Mouse (Mus musculus) WW6 (cell line): Measurements from ENCODE around the gene Gm20388.

Source experiments
- DNase-seq: peaks from one replicate; pipeline ENCODE4 v3.0.0-alpha.2; 2013; ENCODE audit warnings: low read depth, low spot score

Gm20388 gene

DNA sequence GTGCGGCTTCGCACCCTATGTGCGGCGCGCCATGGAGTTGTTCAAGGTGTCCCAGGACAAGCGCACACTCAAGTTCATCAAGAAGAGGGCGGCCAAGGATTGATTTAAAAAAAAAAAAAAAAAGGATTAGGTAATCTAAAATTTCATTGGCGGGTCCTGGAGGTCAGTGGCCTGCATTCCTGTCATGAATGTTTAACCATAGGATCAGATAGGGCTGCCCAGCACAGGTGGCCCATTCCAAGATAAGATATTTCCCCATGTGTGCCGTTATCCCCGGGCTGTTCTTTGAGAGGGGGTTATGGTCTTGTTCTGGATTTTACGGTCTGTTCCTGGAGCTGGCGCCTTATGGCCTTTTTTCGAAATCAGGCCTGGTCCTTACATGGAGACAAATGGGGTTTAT is 2926.1 kb downstream of the Gm20388 start:
- DNase-seq, result no peak

DNA sequence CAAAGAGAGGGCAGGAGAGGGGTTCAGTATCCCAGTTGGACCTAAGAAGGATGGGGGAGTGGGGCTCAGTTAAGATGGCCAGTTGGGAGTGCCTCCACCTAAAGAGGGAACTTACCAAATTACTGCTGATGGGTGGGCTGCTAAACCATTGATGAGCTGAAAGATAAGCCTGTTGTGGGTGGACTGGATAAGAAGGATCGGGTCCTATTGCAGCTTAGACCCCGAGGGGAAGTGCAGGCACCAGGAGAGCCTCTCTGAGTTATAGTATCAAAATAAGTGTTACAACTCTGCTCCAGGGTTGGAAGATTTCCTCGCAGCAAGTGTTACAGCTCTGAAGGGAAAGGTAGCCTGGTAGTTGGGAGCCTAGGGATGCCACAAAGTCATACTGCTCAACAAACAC is 2933.5 kb downstream of the Gm20388 start:
- no peak for DNase-seq

- no peak for DNase-seq
These were observed 2935.0 kb downstream of the Gm20388 start for GRCm38 (mm10) chr8:122845662-122846061.

GRCm38 (mm10) chr8:122847829-122848561 is 2937.4 kb downstream of the Gm20388 start, which contains the start of gene Cdh15:
Cdh15 (plus strand) TSS chr8:122847966.
- no peak for DNase-seq

DNA sequence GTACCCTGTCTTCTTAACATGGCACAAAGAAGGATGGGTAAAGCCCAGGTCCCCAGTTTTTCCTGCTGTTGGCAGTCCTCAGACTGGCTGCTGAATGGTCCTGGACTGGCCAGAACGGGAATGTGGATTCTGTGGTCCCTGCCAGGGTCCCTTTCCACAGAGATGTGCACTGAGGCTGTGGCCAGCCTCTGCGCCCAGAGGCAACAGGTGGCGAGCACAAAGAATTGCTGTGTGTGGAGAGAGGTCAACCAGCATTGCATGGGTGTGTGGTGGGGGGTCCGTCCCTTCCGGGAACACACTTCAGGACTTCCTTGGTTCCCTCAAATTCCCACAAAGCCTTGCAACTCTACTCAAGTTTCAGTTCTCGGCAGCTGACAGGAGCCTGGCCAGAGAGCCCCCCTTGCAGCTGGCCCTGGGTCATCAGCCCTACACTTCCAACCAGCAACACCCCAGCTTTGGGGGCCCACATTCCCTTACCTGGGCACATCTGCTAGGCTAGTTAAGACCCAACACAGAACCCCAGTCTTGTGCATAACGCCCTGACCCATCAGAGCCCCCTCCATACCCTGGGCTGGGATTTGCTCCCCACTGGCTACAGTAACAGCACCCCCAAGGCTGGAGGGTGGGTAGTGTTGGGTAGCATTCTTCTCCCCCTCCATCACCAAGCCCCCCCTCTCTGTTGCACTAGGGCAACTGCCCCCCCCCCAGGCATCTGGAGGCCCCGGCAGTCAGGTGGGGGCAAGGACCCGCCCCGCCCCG is 2938.7 kb downstream of the Gm20388 start:
- DNase-seq, result no peak

DNA sequence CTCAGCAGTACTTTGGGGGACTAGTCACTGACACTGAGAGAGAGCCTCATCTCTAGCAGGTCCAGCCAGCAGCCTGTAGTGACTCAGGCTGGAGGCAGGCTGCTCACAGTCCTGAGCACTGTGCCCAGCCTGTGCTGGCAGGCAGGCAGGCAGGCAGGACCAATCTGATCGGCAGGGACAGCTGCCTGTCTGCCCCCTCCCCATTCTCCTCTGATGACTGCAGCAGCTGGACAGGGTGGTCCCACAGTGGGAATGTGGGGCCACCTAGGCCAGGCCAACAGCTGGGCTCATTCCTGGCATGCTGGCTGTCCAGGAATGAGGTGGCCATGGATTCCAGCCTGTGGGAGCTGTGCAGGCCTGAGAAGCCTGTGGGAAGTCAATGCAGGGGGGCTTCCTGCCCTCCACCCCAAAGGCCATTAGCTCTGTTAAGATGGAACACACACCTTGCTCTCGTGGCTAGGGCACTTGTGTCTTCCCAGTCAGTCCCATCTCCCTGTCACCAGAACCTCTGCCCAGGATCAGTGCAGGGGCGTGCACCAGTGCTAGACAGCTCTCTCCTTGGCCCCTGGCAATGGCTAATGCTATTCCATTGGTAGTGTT is 2940.1 kb downstream of the Gm20388 start:
- DNase-seq, result no peak

- DNase-seq, result no peak
These were observed 2941.3 kb downstream of the Gm20388 start for GRCm38 (mm10) chr8:122851692-122852545.

DNA sequence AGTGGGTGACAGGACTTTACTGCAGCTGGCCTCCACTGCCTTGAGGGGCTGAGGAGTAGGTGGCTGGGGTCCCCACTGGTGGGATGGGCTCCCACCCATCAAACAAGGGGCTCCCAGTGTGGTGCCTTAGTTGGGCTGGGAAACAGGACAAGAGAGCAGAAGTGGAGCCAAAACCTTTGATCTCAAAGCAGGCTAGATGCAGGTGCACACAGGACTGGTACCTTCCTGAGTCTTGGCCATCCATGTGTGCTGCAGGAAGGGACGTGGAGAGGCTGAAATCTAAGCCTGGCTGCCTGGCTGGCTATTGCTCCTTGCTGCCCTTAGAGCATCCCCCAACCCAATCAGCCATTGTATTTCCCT is 2941.9 kb downstream of the Gm20388 start:
- no peak for DNase-seq

DNA sequence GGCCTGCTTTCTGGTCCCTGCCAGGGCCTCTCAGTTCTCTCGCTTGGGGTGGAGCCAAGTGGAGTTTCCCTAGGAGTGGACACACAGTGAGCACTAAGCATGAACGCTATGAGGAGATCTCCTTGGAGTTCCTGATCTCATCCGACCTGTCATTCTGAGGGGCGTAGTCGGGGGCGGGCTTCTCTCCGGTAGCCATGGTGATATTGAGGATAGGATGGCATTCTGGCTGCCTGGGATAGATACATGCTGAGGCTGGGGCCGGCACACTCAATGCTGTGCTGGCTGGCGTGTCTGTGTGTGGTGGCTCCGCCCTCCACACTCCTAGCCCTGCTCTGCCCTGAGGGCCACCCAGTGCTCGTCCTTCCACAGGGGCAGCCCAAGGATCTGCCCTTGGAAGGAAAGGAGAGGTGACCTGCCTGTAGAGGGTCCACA is 2942.7 kb downstream of the Gm20388 start:
- no peak for DNase-seq

DNA sequence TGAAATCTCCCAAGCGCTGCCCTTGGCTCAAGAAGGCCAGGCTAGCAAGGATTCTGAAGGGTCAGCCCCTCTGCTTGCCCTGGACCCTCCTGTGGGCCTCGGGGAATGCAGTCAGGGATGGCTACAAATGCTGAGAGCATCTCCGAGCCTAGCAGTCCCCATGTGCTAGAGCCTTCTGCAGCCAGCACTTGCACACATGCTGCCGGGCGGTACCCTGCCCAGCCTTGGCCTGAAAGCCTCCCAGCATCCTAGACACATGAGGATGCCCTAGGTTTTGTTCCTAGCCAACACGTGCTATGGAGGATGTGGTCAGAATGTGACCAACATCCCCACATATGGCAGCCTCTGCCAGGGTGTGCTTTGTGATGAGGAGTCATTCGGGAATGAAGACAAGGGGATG is 2943.7 kb downstream of the Gm20388 start:
- no peak for DNase-seq

GRCm38 (mm10) chr8:122855123-122855522 is 2944.5 kb downstream of the Gm20388 start:
- no peak for DNase-seq

DNA sequence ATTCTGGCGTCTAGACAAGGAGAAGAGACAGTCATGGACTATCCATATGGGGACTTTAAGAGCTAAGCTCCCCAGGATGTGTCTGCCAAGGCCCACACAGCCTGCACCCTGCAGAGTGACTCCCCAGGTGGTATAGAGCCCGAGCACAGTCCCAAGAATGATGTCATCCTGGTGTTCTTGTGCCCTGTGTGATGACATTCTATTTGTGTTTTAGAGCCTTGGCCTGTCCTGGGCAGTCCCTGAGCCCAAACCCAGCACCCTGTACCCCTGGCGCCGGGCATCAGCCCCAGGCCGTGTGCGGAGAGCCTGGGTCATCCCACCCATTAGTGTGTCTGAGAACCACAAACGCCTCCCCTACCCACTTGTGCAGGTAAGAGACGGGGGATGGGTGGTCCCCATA is 2945.6 kb downstream of the Gm20388 start:
- DNase-seq, result no peak

DNA sequence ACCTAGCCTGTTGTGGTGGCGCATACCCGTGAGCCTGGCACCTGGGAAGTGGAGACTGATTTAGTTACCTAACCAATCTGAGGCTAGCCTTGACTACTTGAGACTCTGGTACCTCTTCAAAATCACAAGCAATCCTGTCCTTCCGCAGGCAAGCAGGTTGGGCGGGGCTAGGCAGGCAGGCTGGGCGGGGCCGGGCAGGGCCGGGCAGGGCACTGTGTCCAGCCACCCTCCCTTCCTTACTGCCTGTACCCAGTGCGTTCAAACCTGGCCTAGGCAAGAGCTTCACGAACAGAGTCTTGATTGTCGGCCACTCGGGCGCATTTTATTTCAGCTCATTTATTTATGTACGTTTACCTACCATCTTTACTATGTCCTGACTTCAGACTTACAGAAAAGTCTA is 2949.2 kb downstream of the Gm20388 start:
- no peak for DNase-seq

GRCm38 (mm10) chr8:122864719-122865129 is 2954.1 kb downstream of the Gm20388 start:
- DNase-seq, result no peak

GRCm38 (mm10) chr8:122865441-122865840 is 2954.8 kb downstream of the Gm20388 start:
- no peak for DNase-seq

- DNase-seq, result no peak
These were observed 2955.6 kb downstream of the Gm20388 start for GRCm38 (mm10) chr8:122866231-122866630.

DNA sequence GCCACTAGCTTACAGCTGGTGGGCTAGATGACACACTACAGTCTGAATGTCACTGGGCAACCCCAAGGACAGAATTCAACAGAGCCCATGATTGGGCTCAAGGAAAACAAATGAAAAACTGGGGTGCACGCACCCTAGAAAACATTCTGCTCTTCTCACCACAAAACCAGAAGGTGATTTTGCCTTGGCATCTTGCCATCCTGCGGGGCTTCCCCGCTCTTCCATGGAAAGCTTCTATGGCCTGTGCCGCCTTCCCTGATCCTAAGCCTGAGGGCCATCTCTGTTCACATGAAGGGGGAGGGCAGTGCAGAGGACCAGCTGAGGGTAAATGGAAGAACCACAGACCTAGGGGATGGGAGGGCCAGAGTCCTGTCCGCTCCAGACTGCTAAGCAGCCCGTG is 2957.3 kb downstream of the Gm20388 start:
- no peak for DNase-seq

DNA sequence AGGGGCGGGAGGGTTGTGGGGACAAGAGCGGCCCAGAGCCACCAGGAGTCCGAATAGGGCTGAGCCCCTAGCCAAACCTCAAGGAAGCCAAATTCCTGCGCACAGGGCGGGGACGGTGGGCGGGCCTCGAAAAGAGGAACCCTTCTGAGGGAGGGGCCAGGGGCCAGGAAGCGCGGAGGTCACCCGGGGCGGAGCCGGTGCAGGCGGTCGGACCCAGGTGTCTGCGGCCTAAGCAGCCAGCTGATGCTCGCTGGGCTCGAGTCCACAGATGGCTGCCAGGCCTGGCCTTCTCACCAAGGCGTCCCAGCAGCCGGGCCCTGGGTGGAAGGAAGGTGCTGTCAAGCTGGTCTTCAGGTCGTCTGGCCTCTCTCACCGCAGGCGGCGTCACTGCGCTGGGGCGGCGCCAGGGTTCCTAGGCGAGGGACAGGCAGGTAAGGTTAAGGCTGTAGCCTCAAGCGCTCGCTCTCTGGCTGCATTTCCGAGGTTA is 2959.8 kb downstream of the Gm20388 start:
- peak; percentile 60 for DNase-seq

GRCm38 (mm10) chr8:122871663-122872062 is 2961.0 kb downstream of the Gm20388 start:
- no peak for DNase-seq

GRCm38 (mm10) chr8:122873171-122873570 is 2962.5 kb downstream of the Gm20388 start:
- DNase-seq, result no peak

DNA sequence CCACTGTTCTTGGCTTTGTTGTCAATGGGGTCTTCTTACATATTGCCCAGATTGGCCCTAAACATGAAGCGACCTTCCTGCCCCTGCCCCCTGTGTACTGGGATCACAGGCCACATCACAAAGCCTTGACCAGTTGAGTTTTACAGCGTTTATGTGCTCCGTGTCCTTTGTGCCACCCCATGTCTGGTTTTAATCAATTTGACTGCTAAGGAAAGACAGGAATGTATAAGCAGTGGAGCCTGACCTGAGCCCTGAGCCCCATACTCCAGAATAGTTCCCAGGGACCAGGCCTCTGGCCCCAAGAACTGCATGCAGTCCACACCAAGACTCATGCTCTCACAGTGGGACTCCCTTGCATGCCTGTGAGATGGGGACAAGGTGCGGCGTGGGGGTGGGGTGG is 2964.5 kb downstream of the Gm20388 start:
- DNase-seq, result no peak

GRCm38 (mm10) chr8:122878231-122878630 is 2967.6 kb downstream of the Gm20388 start:
- no peak for DNase-seq
